Comparison of ENCODE assay signal across 21 mouse cellular contexts in the genomic region with DNA sequence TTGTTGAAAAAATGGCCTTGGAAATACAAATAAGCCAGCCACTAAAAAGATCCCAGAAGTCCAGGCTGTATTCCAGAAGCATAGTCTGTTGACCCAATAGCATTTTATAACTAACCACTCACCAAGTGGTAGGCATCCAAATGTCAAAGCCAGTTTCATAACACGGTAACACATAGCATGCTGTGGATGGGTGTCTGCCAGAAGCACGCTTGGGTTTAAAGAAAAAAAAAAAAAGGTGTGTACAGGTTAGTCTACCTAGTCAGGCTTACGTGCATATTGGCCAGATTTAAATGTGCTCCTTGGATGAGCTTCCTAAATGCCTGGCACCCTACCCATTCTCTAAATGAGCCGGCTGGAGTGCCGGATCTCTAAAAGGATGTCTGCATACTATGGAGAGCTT.
DNase-seq lines count a peak whose midpoint lies in the region; ATAC-seq and TF ChIP-seq lines count a peak whose summit lies in the region.
"Had no signal": no experiment of that assay in that cellular context is flagged by ENCODE, and none has a peak within 500 bp of the region (broad histone marks: within the 10 kb centered on the region; RNA-seq: fewer than 3 reads in every experiment).

No protein-coding gene starts in this region.

- H3K27me3 ChIP-seq in cerebellum, adult 2 months (ENCODE audit: control insufficient read depth, insufficient read depth, low read length) = no peaks in the 10 kb centered on the region
- H3K27me3 ChIP-seq in midbrain, postnatal 0 days (ENCODE audit: insufficient read depth, low read length) = no peaks in the 10 kb centered on the region
- H3K27me3 ChIP-seq: hindbrain, embryonic 15.5 days; stomach, embryonic 15.5 days had no signal

- no peaks in the 10 kb centered on the region for H3K9me3 ChIP-seq in midbrain, postnatal 0 days (ENCODE audit: low read length)
- H3K9me3 ChIP-seq: heart, embryonic 10.5 days; hindbrain, embryonic 15.5 days; stomach, embryonic 15.5 days had no signal

- DNase-seq in adrenal gland, postnatal 14 days = peak; percentile 7
- no peak for DNase-seq in adrenal gland, postnatal 10 days
- DNase-seq in heart, adult 18-20 months = peak; percentile 10 to 12
- DNase-seq in heart, postnatal 10 days = no peak
- DNase-seq in cerebellum, adult 2 months = peak; percentile 83 to 93
- DNase-seq in cerebellum, postnatal 25 days = peak; percentile 79 to 84
- DNase-seq in midbrain, postnatal 0 days (ENCODE audit: low spot score) = no peak
- DNase-seq in right cerebral cortex, postnatal 25 days = no peak
- DNase-seq: adrenal gland, postnatal 25 days; kidney, adult 2 months; kidney, postnatal 10 days; lung, adult 18-20 months; lung, postnatal 36 days; midbrain, embryonic 14.5 days; right cerebral cortex, adult 18-20 months; thymus, postnatal 25 days had no signal

- intact Hi-C loops in heart, postnatal 10 days (cut with DNase I) = no loop called here

- H3K4me2 ChIP-seq in midbrain, postnatal 0 days (ENCODE audit: low read depth, low read length, poor library complexity, severe bottlenecking) = no peak overlapping the region
- H3K4me2 ChIP-seq: hindbrain, embryonic 15.5 days; liver, embryonic 11.5 days; stomach, embryonic 15.5 days had no signal

- no peak for TF ChIP-seq CTCF in cerebellum, adult 2 months (IDR thresholded peaks at IDR 0.05; ENCODE audit: borderline replicate concordance, insufficient read depth, low read depth, low read length)
- no peak for TF ChIP-seq CTCF in midbrain, postnatal 0 days (IDR thresholded peaks at IDR 0.05)

- no peak overlapping the region for H3K9ac ChIP-seq in midbrain, postnatal 0 days (replicated peaks; ENCODE audit: low read length, poor library complexity, severe bottlenecking)
- H3K9ac ChIP-seq: hindbrain, embryonic 15.5 days; stomach, embryonic 15.5 days had no signal

- H3K4me3 ChIP-seq in cerebellum, adult 2 months (replicated peaks; ENCODE audit: insufficient read depth, low read depth, low read length) = no peak overlapping the region
- no peak overlapping the region for H3K4me3 ChIP-seq in midbrain, postnatal 0 days (ENCODE audit: low read depth, low read length)
- H3K4me3 ChIP-seq: heart, embryonic 10.5 days; hindbrain, embryonic 15.5 days; stomach, embryonic 15.5 days had no signal

- no peaks in the 10 kb centered on the region for H3K36me3 ChIP-seq in midbrain, postnatal 0 days (ENCODE audit: insufficient read depth, low read length)
- H3K36me3 ChIP-seq: heart, embryonic 10.5 days; hindbrain, embryonic 15.5 days; stomach, embryonic 15.5 days had no signal

- no peak overlapping the region for H3K27ac ChIP-seq in cerebellum, adult 2 months (ENCODE audit: insufficient read depth, low read length)
- no peak overlapping the region for H3K27ac ChIP-seq in midbrain, postnatal 0 days (ENCODE audit: low read depth, low read length)
- H3K27ac ChIP-seq: heart, embryonic 10.5 days; hindbrain, embryonic 15.5 days; stomach, embryonic 15.5 days had no signal

- TF ChIP-seq POLR2A in cerebellum, adult 2 months (IDR thresholded peaks at IDR 0.05; ENCODE audit: borderline replicate concordance, insufficient read depth, low read length) = no peak

- 13% methylated on average over 5 of the region's 5 CpGs for WGBS in cerebellum, adult 2 months
- 89% methylated on average over 5 of the region's 5 CpGs for WGBS in midbrain, postnatal 0 days

- no peak for ATAC-seq in midbrain, postnatal 0 days (ENCODE audit: low FRiP score)
- ATAC-seq: activated CD4-positive, CD25-positive, alpha-beta regulatory T cell, adult 4 months had no signal

- H3K4me1 ChIP-seq in cerebellum, adult 2 months (ENCODE audit: control insufficient read depth, insufficient read depth, low read length) = peaks cover 5% of the 10 kb centered on the region; the same call in 1 of the 2 replicates
- no peaks in the 10 kb centered on the region for H3K4me1 ChIP-seq in midbrain, postnatal 0 days (ENCODE audit: insufficient read depth, low read length)
- H3K4me1 ChIP-seq: heart, embryonic 10.5 days; hindbrain, embryonic 15.5 days; stomach, embryonic 15.5 days had no signal

Comparison
In these comparisons a context has a peak if more than half of its experiments do, and no peak if none do; other contexts are left out.
1. DNase-seq: peak in adrenal gland, postnatal 14 days (single experiment), heart, adult 18-20 months (2 of 2), cerebellum, adult 2 months (2 of 2) and cerebellum, postnatal 25 days (2 of 2); none in adrenal gland, postnatal 10 days (single experiment), heart, postnatal 10 days (0 of 2), midbrain, postnatal 0 days (single experiment) and right cerebral cortex, postnatal 25 days (single experiment).